Mouse (Mus musculus) liver (tissue): ENCODE data around the gene Ap4m1.
"Not testable (repeated sequence)": the region's sequence is repeated elsewhere in the genome, so short reads cannot be mapped to it uniquely, and the experiment has no call there.

Experiments
- DNase-seq: peaks from one replicate; pipeline ENCODE4 v3.0.0-alpha.2; 2020; ENCODE audit warnings: mixed read lengths

The Ap4m1 gene

DNA sequence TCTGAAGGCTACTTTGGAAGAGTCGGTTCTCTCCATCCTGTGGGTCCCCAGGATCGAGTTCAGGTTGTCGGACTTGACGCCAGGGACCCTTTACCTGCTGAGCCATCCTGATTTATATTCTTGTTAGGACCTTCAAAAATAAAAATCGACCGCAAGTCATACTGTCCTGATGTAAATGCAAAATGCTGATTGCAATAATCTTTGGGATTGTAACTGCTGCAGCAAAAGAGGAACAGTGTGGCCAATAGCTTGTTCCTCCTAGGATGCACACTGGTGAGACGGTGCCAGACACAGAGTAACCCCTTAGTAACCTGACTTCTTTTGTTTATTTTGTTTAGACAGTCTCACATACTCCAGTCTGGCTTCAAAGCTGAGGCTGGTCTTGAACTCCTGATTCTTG lies 23.7 kb downstream of the Ap4m1 start:
- no peak for DNase-seq

GRCm38 (mm10) chr5:138199576-138199975 lies 27.8 kb downstream of the Ap4m1 start:
- DNase-seq, result no peak

DNA sequence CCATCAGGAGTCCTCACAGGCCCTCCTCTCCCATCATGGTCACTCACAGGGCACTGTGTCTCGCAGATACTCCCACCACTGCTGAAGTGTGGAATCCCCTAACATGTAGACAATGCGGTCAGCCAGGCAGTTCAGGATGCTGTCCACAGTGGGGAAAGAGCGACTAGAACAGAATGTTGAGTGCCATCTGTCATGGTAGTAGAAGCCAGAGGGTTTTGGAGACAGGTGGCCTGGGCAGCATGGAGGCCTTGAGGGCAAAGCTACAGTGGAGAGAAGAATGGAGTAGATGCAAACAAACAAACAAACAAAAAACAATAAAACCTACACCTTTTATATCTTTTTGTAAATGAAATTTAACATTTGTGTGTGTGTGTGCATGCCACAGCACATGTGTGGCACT lies 30.3 kb downstream of the Ap4m1 start:
- no peak for DNase-seq

GRCm38 (mm10) chr5:138207253-138207652 lies 35.5 kb downstream of the Ap4m1 start:
- DNase-seq, result no peak

DNA sequence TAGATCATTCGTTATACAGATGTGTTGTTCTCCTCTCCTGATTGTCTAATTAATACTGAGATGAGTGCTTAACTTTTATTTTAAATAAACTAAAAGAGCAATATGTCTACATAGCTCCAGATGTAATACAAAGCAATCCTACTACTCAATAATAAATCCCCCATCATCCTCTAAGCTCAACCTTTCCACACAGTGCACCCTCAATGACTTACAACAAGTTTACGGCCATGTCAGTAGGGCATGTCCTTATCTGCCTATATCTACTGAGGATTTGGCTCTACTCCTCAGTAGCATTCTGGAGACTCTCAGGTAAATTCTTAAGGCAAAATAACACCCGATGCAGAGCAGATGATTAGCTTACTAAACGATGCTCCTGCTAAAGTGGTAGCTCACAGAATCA lies 36.1 kb downstream of the Ap4m1 start:
- no peak for DNase-seq

GRCm38 (mm10) chr5:138216632-138217031 lies 44.8 kb downstream of the Ap4m1 start:
- DNase-seq, result not testable (repeated sequence)

GRCm38 (mm10) chr5:138219864-138220263 lies 48.1 kb downstream of the Ap4m1 start:
- DNase-seq, result no peak

DNA sequence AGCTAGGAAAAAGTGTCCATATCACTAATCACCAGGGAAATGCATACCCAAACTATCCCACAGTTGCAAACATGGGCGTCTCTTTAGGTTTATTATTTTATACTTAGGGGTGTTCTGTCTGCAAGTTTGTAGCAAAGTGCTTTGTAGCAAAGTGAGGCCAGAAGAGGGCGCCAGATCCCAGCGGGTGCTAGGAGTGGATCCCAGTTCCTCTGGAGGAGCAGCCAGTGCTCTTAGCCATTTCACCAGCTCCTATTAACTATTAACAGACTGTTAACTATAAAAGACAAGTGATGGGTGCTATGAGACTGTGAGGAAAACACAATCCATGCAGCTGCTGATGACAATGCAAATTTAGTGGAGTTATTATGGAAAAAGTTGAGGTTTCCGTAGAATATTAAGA lies 50.3 kb downstream of the Ap4m1 start:
- DNase-seq, result peak; percentile 82

GRCm38 (mm10) chr5:138223287-138223686 lies 51.5 kb downstream of the Ap4m1 start:
- DNase-seq, result no peak

DNA sequence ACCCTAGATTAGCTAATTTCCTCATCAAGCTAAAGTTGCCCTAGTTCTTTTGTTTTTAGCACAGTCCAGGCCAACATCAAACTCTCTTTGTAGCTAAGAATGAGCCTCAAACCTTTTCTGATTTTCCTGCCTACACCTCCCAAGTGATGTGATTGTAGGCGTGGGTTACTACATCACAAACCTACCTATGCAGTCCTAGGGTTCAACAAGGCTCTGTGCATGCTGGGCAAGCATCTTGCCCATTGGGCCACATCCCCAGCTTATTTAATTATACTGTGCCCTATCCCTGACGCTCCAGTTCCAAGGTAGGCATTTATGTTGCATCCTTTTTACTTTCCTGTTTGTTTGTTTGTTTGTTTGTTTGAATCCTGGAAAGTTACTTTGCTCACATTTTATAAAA lies 53.9 kb downstream of the Ap4m1 start, which contains the start of gene Nxpe5:
TSS of gene Nxpe5 (plus strand) at position 199 of the 400 bp plus-strand sequence.
- DNase-seq, result no peak

GRCm38 (mm10) chr5:138226491-138226890 lies 54.7 kb downstream of the Ap4m1 start:
- DNase-seq, result no peak

GRCm38 (mm10) chr5:138227367-138227766 lies 55.6 kb downstream of the Ap4m1 start:
- no peak for DNase-seq

- DNase-seq, result peak; percentile 15
Observed at GRCm38 (mm10) chr5:138228026-138228425, 56.2 kb downstream of the Ap4m1 start.

DNA sequence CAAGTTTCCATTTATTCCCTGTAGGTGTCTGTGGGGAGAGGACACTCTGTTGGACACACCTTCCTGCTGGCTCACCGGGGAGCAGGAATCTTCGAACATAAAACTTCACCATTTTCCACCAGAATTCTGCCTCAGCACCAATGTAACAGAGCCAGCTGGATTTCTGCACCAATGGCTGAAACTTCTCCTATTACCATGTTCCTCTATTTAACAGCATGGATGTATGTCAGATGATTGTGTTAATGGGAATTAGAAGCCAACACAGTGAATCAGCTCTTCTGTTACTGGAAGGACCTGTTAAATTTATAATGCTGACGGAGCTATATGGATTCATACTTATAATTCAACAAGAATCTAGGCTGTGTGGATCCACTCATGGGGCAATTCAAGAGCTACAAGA lies 57.7 kb downstream of the Ap4m1 start:
- DNase-seq, result no peak
